Mouse (Mus musculus): ENCODE measurements around the gene Dnah12. TPM values are rescaled to one million over a fixed set of nuclear protein-coding genes. Genes with fewer than 3 reads are reported as not detected.
A peak's percentile ranks its signal among the peaks of the same experiment; 100 is the strongest.

Dnah12 gene
- total RNA-seq (2014; rRNA removed; ENCODE audit: low replicate concordance) (6.3 TPM in 1 of 2 replicates, not detected in the other), polyA plus RNA-seq (2015; fragmentation: Nextera tagmentation; extraction: Ambion mirVana) (0.05 TPM in 1 of 2 replicates, not detected in the other)

DNA sequence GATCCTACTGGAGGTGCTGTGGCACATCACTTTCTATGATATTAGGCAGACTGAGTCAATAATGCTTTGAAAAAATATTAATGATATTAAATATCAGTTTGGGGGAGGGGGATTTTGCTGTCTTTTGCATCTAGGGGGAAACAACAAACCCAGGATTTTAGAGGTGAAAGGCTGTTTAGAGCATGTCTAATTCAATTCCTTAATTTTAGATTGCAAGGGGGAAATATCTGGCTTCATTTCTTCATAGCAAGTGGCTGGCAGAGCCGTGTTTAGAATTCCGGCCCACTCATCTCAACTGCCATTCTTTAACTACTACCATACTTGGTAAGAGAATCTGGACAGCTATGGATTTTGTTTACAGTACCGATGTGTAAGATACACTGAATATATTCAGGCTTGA lies at the start of gene Dnah12:
TSS of gene Dnah12 (plus strand) at position 301 of the 400 bp plus-strand sequence.
- Histone ChIP-seq H3K9ac (replicated peaks; ENCODE audit: low read depth, low read length) (no peak within 1 kb of the TSS), H3K36me3 (replicated peaks; ENCODE audit: control insufficient read depth, insufficient read depth, low read length) (no peaks in the 10 kb centered on the region), H3K27ac (ENCODE audit: low read depth) (no peak within 1 kb of the TSS), H3K4me1 (ENCODE audit: control insufficient read depth, insufficient read depth) (no peaks in the 10 kb centered on the region), H3K4me3 (ENCODE audit: low read depth, low read length) (no peak within 1 kb of the TSS), H3K9me3 (replicated peaks; ENCODE audit: control insufficient read depth, low read length) (no peaks in the 10 kb centered on the region), H3K4me2 (ENCODE audit: low read depth, low read length) (no peak within 1 kb of the TSS), H3K27me3 (ENCODE audit: control insufficient read depth, insufficient read depth, low read length) (no peaks in the 10 kb centered on the region)
- 85% methylated on average over 3 of the region's 3 CpGs for WGBS
- no peak for DNase-seq (ENCODE audit: low spot score)
- TF ChIP-seq EP300 (IDR thresholded peaks at IDR 0.05; ENCODE audit: low read depth) (no peak), CTCF (IDR thresholded peaks at IDR 0.05; ENCODE audit: low read depth) (no peak)
- no peak for ATAC-seq (ENCODE audit: insufficient read depth, low read depth)

GRCm38 (mm10) chr14:26645989-26646650 lies 47.0 kb upstream of the Dnah12 start:
- H3K9ac ChIP-seq (replicated peaks; ENCODE audit: low read depth, low read length) = no peak overlapping the region
- TF ChIP-seq EP300 (IDR thresholded peaks at IDR 0.05; ENCODE audit: low read depth) = no peak
- no peak for TF ChIP-seq CTCF (IDR thresholded peaks at IDR 0.05; ENCODE audit: low read depth)
- H3K4me1 ChIP-seq (ENCODE audit: control insufficient read depth, insufficient read depth) = 0 out of 2 replicates have a peak, but pooled peaks cover 19% of the 10 kb centered on the region
- H3K4me2 ChIP-seq (ENCODE audit: low read depth, low read length) = no peak overlapping the region; the same call in 1 of the 2 replicates
- H3K36me3 ChIP-seq (replicated peaks; ENCODE audit: control insufficient read depth, insufficient read depth, low read length) = peaks cover 24% of the 10 kb centered on the region
- H3K4me3 ChIP-seq (ENCODE audit: low read depth, low read length) = no peak overlapping the region
- 49% methylated on average over 5 of the region's 5 CpGs for WGBS
- H3K27me3 ChIP-seq (ENCODE audit: control insufficient read depth, insufficient read depth, low read length) = no peaks in the 10 kb centered on the region
- ATAC-seq (ENCODE audit: insufficient read depth, low read depth) (no peak), DNase-seq (ENCODE audit: low spot score) (no peak)
- no peaks in the 10 kb centered on the region for H3K9me3 ChIP-seq (replicated peaks; ENCODE audit: control insufficient read depth, low read length)
- H3K27ac ChIP-seq (ENCODE audit: low read depth) = no peak overlapping the region; the same call in 1 of the 2 replicates

- H3K4me1 ChIP-seq (ENCODE audit: control insufficient read depth, insufficient read depth) = 0 out of 2 replicates have a peak, but pooled peaks cover 19% of the 10 kb centered on the region
- TF ChIP-seq CTCF (IDR thresholded peaks at IDR 0.05; ENCODE audit: low read depth) = no peak
- H3K9me3 ChIP-seq (replicated peaks; ENCODE audit: control insufficient read depth, low read length) = no peaks in the 10 kb centered on the region
- ATAC-seq (ENCODE audit: insufficient read depth, low read depth) (no peak), DNase-seq (ENCODE audit: low spot score) (no peak)
- WGBS = 64% methylated on average over 2 of the region's 2 CpGs
- H3K4me3 ChIP-seq (ENCODE audit: low read depth, low read length) = no peak overlapping the region
- H3K9ac ChIP-seq (replicated peaks; ENCODE audit: low read depth, low read length) = no peak overlapping the region
- no peaks in the 10 kb centered on the region for H3K27me3 ChIP-seq (ENCODE audit: control insufficient read depth, insufficient read depth, low read length)
- H3K27ac ChIP-seq (ENCODE audit: low read depth) = no peak overlapping the region
- peaks cover 34% of the 10 kb centered on the region for H3K36me3 ChIP-seq (replicated peaks; ENCODE audit: control insufficient read depth, insufficient read depth, low read length)
- H3K4me2 ChIP-seq (ENCODE audit: low read depth, low read length) = no peak overlapping the region
Measured at GRCm38 (mm10) chr14:26647811-26648210, 45.3 kb upstream of the Dnah12 start.

DNA sequence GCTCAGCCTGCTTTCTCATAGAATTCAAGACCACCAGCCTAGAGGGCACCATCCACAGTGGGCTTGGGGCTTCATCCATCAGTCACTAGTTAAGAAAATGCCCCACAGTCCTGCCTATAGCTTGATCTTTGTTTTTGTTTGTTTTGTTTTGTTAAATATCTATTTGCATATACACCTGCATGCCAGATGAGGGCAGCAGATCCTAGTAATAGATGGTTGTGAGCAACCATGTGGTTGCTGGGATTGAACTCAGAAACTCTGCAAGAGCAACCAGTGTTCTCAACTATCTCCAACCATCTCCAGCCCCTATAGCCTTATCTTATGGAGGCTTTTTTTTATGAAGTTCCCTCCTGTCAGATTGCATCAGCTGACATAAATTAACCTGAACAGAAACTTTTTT lies 41.2 kb upstream of the Dnah12 start:
- no peak for ATAC-seq (ENCODE audit: insufficient read depth, low read depth)
- Histone ChIP-seq H3K4me3 (ENCODE audit: low read depth, low read length) (no peak overlapping the region), H3K4me2 (ENCODE audit: low read depth, low read length) (no peak overlapping the region), H3K4me1 (ENCODE audit: control insufficient read depth, insufficient read depth) (no peaks in the 10 kb centered on the region), H3K36me3 (replicated peaks; ENCODE audit: control insufficient read depth, insufficient read depth, low read length) (peaks cover 63% of the 10 kb centered on the region), H3K27me3 (ENCODE audit: control insufficient read depth, insufficient read depth, low read length) (no peaks in the 10 kb centered on the region), H3K27ac (ENCODE audit: low read depth) (no peak overlapping the region), H3K9ac (replicated peaks; ENCODE audit: low read depth, low read length) (no peak overlapping the region), H3K9me3 (replicated peaks; ENCODE audit: control insufficient read depth, low read length) (no peaks in the 10 kb centered on the region)
- TF ChIP-seq CTCF (IDR thresholded peaks at IDR 0.05; ENCODE audit: low read depth) (peak; percentile 44), EP300 (IDR thresholded peaks at IDR 0.05; ENCODE audit: low read depth) (no peak)
- no peak for DNase-seq (ENCODE audit: low spot score)

- Histone ChIP-seq H3K27me3 (ENCODE audit: control insufficient read depth, insufficient read depth, low read length) (no peaks in the 10 kb centered on the region), H3K9me3 (replicated peaks; ENCODE audit: control insufficient read depth, low read length) (no peaks in the 10 kb centered on the region), H3K4me3 (ENCODE audit: low read depth, low read length) (no peak overlapping the region), H3K27ac (ENCODE audit: low read depth) (no peak overlapping the region), H3K4me1 (ENCODE audit: control insufficient read depth, insufficient read depth) (no peaks in the 10 kb centered on the region), H3K4me2 (ENCODE audit: low read depth, low read length) (no peak overlapping the region), H3K9ac (replicated peaks; ENCODE audit: low read depth, low read length) (no peak overlapping the region), H3K36me3 (replicated peaks; ENCODE audit: control insufficient read depth, insufficient read depth, low read length) (peaks cover 44% of the 10 kb centered on the region)
- TF ChIP-seq CTCF (IDR thresholded peaks at IDR 0.05; ENCODE audit: low read depth) = no peak
- no peak for TF ChIP-seq EP300 (IDR thresholded peaks at IDR 0.05; ENCODE audit: low read depth)
- no peak for DNase-seq (ENCODE audit: low spot score)
- no peak for ATAC-seq (ENCODE audit: insufficient read depth, low read depth)
Measured at GRCm38 (mm10) chr14:26658178-26658577, 34.9 kb upstream of the Dnah12 start.

DNA sequence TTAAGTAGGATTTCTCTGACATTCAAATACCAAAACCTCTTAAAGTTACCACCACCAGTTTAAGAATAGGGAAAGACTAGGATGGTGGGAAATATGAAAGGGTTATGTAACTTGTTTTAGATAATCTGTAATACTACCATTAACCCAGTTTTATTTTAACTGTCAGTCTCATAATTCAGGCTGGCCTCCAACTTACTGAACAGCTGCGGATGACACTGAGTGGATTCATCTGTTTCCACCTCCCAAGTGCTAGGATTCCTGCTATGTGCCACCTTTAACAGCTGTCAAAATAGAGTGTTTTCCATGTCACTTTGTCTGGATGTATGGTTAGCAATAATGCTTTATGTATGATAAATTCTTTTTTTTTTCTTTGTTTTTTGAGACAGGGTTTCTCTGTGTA lies 32.8 kb upstream of the Dnah12 start:
- 90% methylated on average over 1 of the region's 1 CpGs for WGBS

More for the DNA sequence above, 32.8 kb upstream of the Dnah12 start:
- no peaks in the 10 kb centered on the region for H3K9me3 ChIP-seq (replicated peaks; ENCODE audit: control insufficient read depth, low read length)
- DNase-seq (ENCODE audit: low spot score) = no peak
- ATAC-seq (ENCODE audit: insufficient read depth, low read depth) = no peak
- no peak overlapping the region for H3K4me2 ChIP-seq (ENCODE audit: low read depth, low read length)
- H3K4me3 ChIP-seq (ENCODE audit: low read depth, low read length) = no peak overlapping the region
- H3K4me1 ChIP-seq (ENCODE audit: control insufficient read depth, insufficient read depth) = no peaks in the 10 kb centered on the region
- H3K9ac ChIP-seq (replicated peaks; ENCODE audit: low read depth, low read length) = no peak overlapping the region
- no peak overlapping the region for H3K27ac ChIP-seq (ENCODE audit: low read depth)
- TF ChIP-seq CTCF (IDR thresholded peaks at IDR 0.05; ENCODE audit: low read depth) = no peak
- no peak for TF ChIP-seq EP300 (IDR thresholded peaks at IDR 0.05; ENCODE audit: low read depth)
- no peaks in the 10 kb centered on the region for H3K27me3 ChIP-seq (ENCODE audit: control insufficient read depth, insufficient read depth, low read length)
- peaks cover 32% of the 10 kb centered on the region for H3K36me3 ChIP-seq (replicated peaks; ENCODE audit: control insufficient read depth, insufficient read depth, low read length)
